Mouse (Mus musculus) MEL (cell line): ENCODE data around the gene Zdhhc14. TPM values are rescaled to one million over a fixed set of nuclear protein-coding genes. Genes with fewer than 3 reads are reported as not detected.

Experiments
- DNase-seq: peaks from one replicate; pipeline ENCODE4 v3.0.0; 2011; ENCODE audit warnings: low read depth, low spot score
- H3K27ac ChIP-seq: 2 replicates; pipeline ENCODE4 v1.5.1; 2012; ENCODE audit warnings: low read depth, mild to moderate bottlenecking, control low read depth, low read length, moderate library complexity; ENCODE audit not compliant: control insufficient read depth
- H3K27me3 ChIP-seq, 2 experiments: fragments of 150-350 bp in 1 of 2; sonication (generic) in 1 of 2; 2 replicates each; pipeline ENCODE4 v1.6.1; 2012; ENCODE audit warnings: low read length in 2 of 2, mild to moderate bottlenecking in 2 of 2, improper control_type of control experiment in 1 of 2, moderate library complexity in 1 of 2; ENCODE audit not compliant: insufficient read depth in 2 of 2, control insufficient read depth in 1 of 2
- H3K36me3 ChIP-seq, 2 experiments: 2 replicates each; pipeline ENCODE4 v1.6.1; 2012 to 2014; ENCODE audit warnings: low read length in 2 of 2, improper control_type of control experiment in 1 of 2, inconsistent platforms in 1 of 2, mild to moderate bottlenecking in 1 of 2; ENCODE audit not compliant: insufficient read depth in 2 of 2, control insufficient read depth in 1 of 2
- H3K4me1 ChIP-seq, 2 experiments: fragments of 150-350 bp in 1 of 2; sonication (generic) in 1 of 2; 2 replicates each; pipeline ENCODE4 v1.6.1; 2012; ENCODE audit warnings: low read length in 2 of 2, improper control_type of control experiment in 1 of 2, mild to moderate bottlenecking in 1 of 2; ENCODE audit not compliant: insufficient read depth in 2 of 2, control insufficient read depth in 1 of 2
- H3K4me3 ChIP-seq, 2 experiments: fragments of 150-350 bp in 1 of 2; sonication (generic) in 1 of 2; 2 replicates each; pipeline ENCODE4 v1.5.1; 2012; ENCODE audit warnings: low read depth in 2 of 2, low read length in 2 of 2, mild to moderate bottlenecking in 2 of 2, moderate library complexity in 2 of 2, control low read depth in 1 of 2, improper control_type of control experiment in 1 of 2; ENCODE audit not compliant: control insufficient read depth in 1 of 2, insufficient read depth in 1 of 2
- H3K79me2 ChIP-seq: 2 replicates; pipeline ENCODE4 v1.6.1; 2012; ENCODE audit warnings: mild to moderate bottlenecking, low read length, moderate library complexity; ENCODE audit not compliant: control insufficient read depth, poor library complexity, insufficient read depth
- H3K9ac ChIP-seq: 2 replicates; pipeline ENCODE4 v1.6.1; 2012; ENCODE audit warnings: low read depth, mild to moderate bottlenecking, control low read depth, low read length, moderate library complexity; ENCODE audit not compliant: control insufficient read depth, poor library complexity, severe bottlenecking
- H3K9me3 ChIP-seq: fragments of 150-350 bp; sonication (generic); replicated peaks from 2 replicates; pipeline ENCODE4 v1.6.1; 2012; ENCODE audit warnings: mild to moderate bottlenecking, low read length, improper control_type of control experiment, moderate library complexity; ENCODE audit not compliant: insufficient read depth
- BHLHE40 ChIP-seq: IDR thresholded peaks from 2 replicates; pipeline ENCODE4 v1.6.1; 2012; ENCODE audit warnings: low read depth, mild to moderate bottlenecking, inconsistent platforms, low read length, improper control_type of control experiment, borderline replicate concordance
- CHD2 ChIP-seq: IDR thresholded peaks from 2 replicates; pipeline ENCODE4 v1.6.1; 2011; ENCODE audit warnings: low read length, improper control_type of control experiment
- ELF1 ChIP-seq: IDR thresholded peaks from 2 replicates; pipeline ENCODE4 v1.6.1; 2014; ENCODE audit warnings: low read depth, mild to moderate bottlenecking, inconsistent platforms, low read length, improper control_type of control experiment, moderate library complexity
- EP300 ChIP-seq, 2 experiments: IDR thresholded peaks; 2 replicates each; pipeline ENCODE4 v1.6.1; 2011; ENCODE audit warnings: improper control_type of control experiment in 2 of 2, low read length in 2 of 2, low read depth in 1 of 2, mild to moderate bottlenecking in 1 of 2
- HCFC1 ChIP-seq: IDR thresholded peaks from 2 replicates; pipeline ENCODE4 v1.6.1; 2012; ENCODE audit warnings: low read depth, mild to moderate bottlenecking, inconsistent platforms, low read length, improper control_type of control experiment, moderate library complexity
- JUND ChIP-seq: IDR thresholded peaks from 2 replicates; pipeline ENCODE4 v1.6.1; 2011; ENCODE audit warnings: low read depth, mild to moderate bottlenecking, improper control_type of control experiment, low read length
- KAT2A ChIP-seq: conservative IDR thresholded peaks from 2 replicates; pipeline ENCODE4 v1.6.1; 2012; ENCODE audit warnings: low read depth, low read length, improper control_type of control experiment, inconsistent platforms
- MAX ChIP-seq: IDR thresholded peaks from 2 replicates; pipeline ENCODE4 v1.6.1; 2011; ENCODE audit warnings: low read length, improper control_type of control experiment
- MXI1 ChIP-seq: IDR thresholded peaks from 2 replicates; pipeline ENCODE4 v1.6.1; 2011; ENCODE audit warnings: mild to moderate bottlenecking, low read depth, low read length, improper control_type of control experiment
- MYC ChIP-seq: IDR thresholded peaks from 2 replicates; pipeline ENCODE4 v1.6.1; 2011; ENCODE audit warnings: low read depth, mild to moderate bottlenecking, low read length, improper control_type of control experiment, moderate library complexity
- POLR2AphosphoS2 ChIP-seq: IDR thresholded peaks from 2 replicates; pipeline ENCODE4 v1.6.1; 2011; ENCODE audit warnings: low read length, improper control_type of control experiment
- RCOR1 ChIP-seq: IDR thresholded peaks from 2 replicates; pipeline ENCODE4 v1.6.1; 2012; ENCODE audit warnings: low read depth, mild to moderate bottlenecking, inconsistent platforms, low read length, improper control_type of control experiment
- SIN3A ChIP-seq: IDR thresholded peaks from 2 replicates; pipeline ENCODE4 v1.6.1; 2012; ENCODE audit warnings: low read length, improper control_type of control experiment, inconsistent platforms
- SMC3 ChIP-seq: IDR thresholded peaks from 2 replicates; pipeline ENCODE4 v1.6.1; 2011; ENCODE audit warnings: low read depth, low read length, improper control_type of control experiment
- TCF12 ChIP-seq: IDR thresholded peaks from 2 replicates; pipeline ENCODE4 v1.6.1; 2014; ENCODE audit warnings: low read depth, mild to moderate bottlenecking, inconsistent platforms, low read length, improper control_type of control experiment, moderate library complexity
- UBTF ChIP-seq: IDR thresholded peaks from 2 replicates; pipeline ENCODE4 v1.6.1; 2012; ENCODE audit warnings: low read depth, mild to moderate bottlenecking, inconsistent platforms, low read length, improper control_type of control experiment, moderate library complexity, borderline replicate concordance; ENCODE audit not compliant: insufficient read depth
- USF2 ChIP-seq, 2 experiments: IDR thresholded peaks; 2 replicates each; pipeline ENCODE4 v1.6.1; 2011 to 2012; ENCODE audit warnings: improper control_type of control experiment in 2 of 2, low read length in 2 of 2, borderline replicate concordance in 1 of 2, inconsistent platforms in 1 of 2, low read depth in 1 of 2, mild to moderate bottlenecking in 1 of 2; ENCODE audit not compliant: insufficient read depth in 1 of 2
- ZKSCAN1 ChIP-seq: IDR thresholded peaks from 2 replicates; pipeline ENCODE4 v1.6.1; 2012; ENCODE audit warnings: low read depth, mild to moderate bottlenecking, inconsistent platforms, low read length, improper control_type of control experiment, moderate library complexity
- ZMIZ1 ChIP-seq: IDR thresholded peaks from 2 replicates; pipeline ENCODE4 v1.6.1; 2012; ENCODE audit warnings: low read depth, mild to moderate bottlenecking, inconsistent platforms, low read length, improper control_type of control experiment, moderate library complexity
- polyA plus RNA-seq, 2 experiments: library from polyadenylated mRNA; stranded (reverse) in 1 of 2; unstranded in 1 of 2; fragments of >175 nt in 1 of 2; fragments of >200 nt in 1 of 2; gene quantifications; 2 replicates each; pipeline versions ENCODE4 v1.2.1 to v1.2.4; 2012; ENCODE audit warnings: low replicate concordance in 2 of 2, low read depth in 1 of 2; ENCODE audit not compliant: insufficient read length in 2 of 2, insufficient read depth in 1 of 2, missing spikeins in 1 of 2
- total RNA-seq: library from RNA; depleted of rRNA; stranded (reverse); fragments of 300-350 nt; gene quantifications from 2 replicates; pipeline ENCODE4 v1.2.3, GENCODE M21; 2012

Zdhhc14 gene
- total and polyA plus RNA-seq, 3 experiments, result 3.4 to 4.9 TPM; not detected in 1

DNA sequence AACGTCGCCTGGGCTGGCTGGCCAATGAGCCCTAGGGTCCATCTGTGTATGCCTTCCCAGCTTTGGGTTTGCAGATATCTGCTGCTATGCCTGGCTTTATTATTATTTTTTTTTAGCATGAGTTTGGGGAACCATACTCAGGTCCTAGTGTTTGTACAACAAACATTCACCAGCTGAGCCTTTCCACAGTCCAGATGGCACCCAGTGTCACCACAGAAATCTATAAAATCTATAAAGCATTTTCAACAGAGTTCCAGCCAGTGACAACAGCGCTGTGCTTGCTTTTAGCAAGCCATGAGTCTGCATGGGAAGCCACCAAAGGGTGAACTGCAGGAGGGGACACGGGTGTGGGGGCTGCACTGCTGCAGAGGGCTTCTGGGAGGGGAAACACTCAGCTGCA, 257.9 kb downstream of the Zdhhc14 start:
- Histone ChIP-seq H3K79me2 (no peaks in the 10 kb centered on the region), H3K4me3 (no peak overlapping the region), H3K27ac (no peak overlapping the region), H3K4me1 (peaks cover 0 to 4% of the 10 kb centered on the region in 2 experiments; a peak in 2 of 4 replicates), H3K9me3 (no peaks in the 10 kb centered on the region), H3K27me3 (no peaks in the 10 kb centered on the region), H3K9ac (no peak overlapping the region), H3K36me3 (peaks cover 0 to 3% of the 10 kb centered on the region in 2 experiments; a peak in 1 of 4 replicates)
- TF ChIP-seq KAT2A (no peak), USF2 (IDR thresholded peaks at IDR 0.05; ENCODE audit: borderline replicate concordance in 1 of 2, insufficient read depth in 1 of 2, low read depth in 1 of 2, low read length in 2 of 2) (no peak), MAX (no peak), ZMIZ1 (no peak)
- DNase-seq, result no peak

DNA sequence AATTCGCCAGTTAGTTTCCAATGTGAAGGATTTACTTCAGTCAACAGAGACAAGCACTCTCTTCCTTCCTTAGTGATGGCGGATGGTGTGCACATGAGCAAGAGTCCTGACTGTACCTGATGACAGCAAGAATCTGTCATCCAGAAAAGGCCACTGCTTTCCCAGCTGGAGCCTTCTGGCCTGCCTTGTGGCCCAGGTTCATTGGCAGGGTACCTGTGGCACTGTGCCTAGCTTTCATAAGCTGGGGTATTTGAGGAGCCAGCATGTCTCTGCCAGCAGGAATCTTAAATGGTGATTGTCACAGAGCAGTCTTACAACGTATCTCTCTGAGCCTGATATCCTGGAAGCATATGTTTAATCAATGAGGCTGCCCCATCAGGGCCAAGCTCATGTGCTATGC, 258.7 kb downstream of the Zdhhc14 start:
- DNase-seq, result no peak
- peaks cover 0 to 3% of the 10 kb centered on the region in 2 experiments; a peak in 1 of 4 replicates for H3K36me3 ChIP-seq
- no peak overlapping the region for H3K4me3 ChIP-seq
- H3K9me3 ChIP-seq, result no peaks in the 10 kb centered on the region
- no peak overlapping the region for H3K27ac ChIP-seq
- TF ChIP-seq SMC3 (no peak), RCOR1 (no peak), JUND (no peak), TCF12 (no peak), UBTF (no peak), MXI1 (no peak), EP300 (IDR thresholded peaks at IDR 0.05; ENCODE audit: low read depth in 1 of 2, low read length in 2 of 2) (no peak), SIN3A (no peak), ZKSCAN1 (no peak), MYC (no peak), KAT2A (no peak), CHD2 (no peak), BHLHE40 (no peak), POLR2AphosphoS2 (no peak), HCFC1 (no peak), ELF1 (no peak), MAX (no peak)
- peaks cover 0 to 4% of the 10 kb centered on the region in 2 experiments; a peak in 2 of 4 replicates for H3K4me1 ChIP-seq
- no peaks in the 10 kb centered on the region for H3K27me3 ChIP-seq
- H3K9ac ChIP-seq, result no peak overlapping the region
- H3K79me2 ChIP-seq, result no peaks in the 10 kb centered on the region
